9 mouse cellular contexts compared by ENCODE assay signal in genomic region chr5:113209401-113209750, GRCm38 (mm10). TPM values are rescaled to one million over a fixed set of nuclear protein-coding genes. Genes with fewer than 3 reads are reported as not detected.
DNase-seq lines count a peak whose midpoint lies in the region; ATAC-seq and TF ChIP-seq lines count a peak whose summit lies in the region.
"Had no signal": no experiment of that assay in that cellular context is flagged by ENCODE, and none has a peak within 500 bp of the region (broad histone marks: within the 10 kb centered on the region; RNA-seq: fewer than 3 reads in every experiment).

No protein-coding gene starts in this region.

- TF ChIP-seq EP300 in heart, postnatal 0 days (IDR thresholded peaks at IDR 0.05; ENCODE audit: low read depth): no peak

- no peak overlapping the region for H3K4me3 ChIP-seq in heart, postnatal 0 days (ENCODE audit: low read depth, low read length)
- H3K4me3 ChIP-seq in hindbrain, embryonic 14.5 days (replicated peaks; ENCODE audit: low read length): no peak overlapping the region
- no peak overlapping the region for H3K4me3 ChIP-seq in midbrain, embryonic 11.5 days (ENCODE audit: low read depth, low read length)

- no peaks in the 10 kb centered on the region for H3K36me3 ChIP-seq in heart, postnatal 0 days (replicated peaks; ENCODE audit: control insufficient read depth, insufficient read depth, low read length)
- H3K36me3 ChIP-seq in hindbrain, embryonic 14.5 days (replicated peaks; ENCODE audit: control insufficient read depth, insufficient read depth): no peaks in the 10 kb centered on the region
- no peaks in the 10 kb centered on the region for H3K36me3 ChIP-seq in midbrain, embryonic 11.5 days (ENCODE audit: control insufficient read depth, insufficient read depth, low read length)
- H3K36me3 ChIP-seq: G1E had no signal

- DNase-seq in heart, postnatal 0 days (ENCODE audit: low spot score): no peak
- DNase-seq in heart, postnatal 25 days (ENCODE audit: low spot score): no peak
- DNase-seq in ZHBTc4 (ENCODE audit: low read depth, low spot score): peak; percentile 89
- no peak for DNase-seq in hindbrain, embryonic 14.5 days (ENCODE audit: low spot score)
- peak; percentile 81 for DNase-seq in midbrain, embryonic 11.5 days (ENCODE audit: low spot score, missing footprints)
- no peak for DNase-seq in embryo, embryonic 11 days
- DNase-seq in ovary, postnatal 10 days (ENCODE audit: low spot score): no peak
- no peak for DNase-seq in cerebellum, adult 11-12 months

- no peak for ATAC-seq in heart, postnatal 0 days (ENCODE audit: insufficient read depth, low read depth)
- ATAC-seq in hindbrain, embryonic 14.5 days (ENCODE audit: low FRiP score): no peak
- peak; percentile 19; the same call in 1 of the 2 replicates for ATAC-seq in midbrain, embryonic 11.5 days (ENCODE audit: low FRiP score)

- H3K9me3 ChIP-seq in heart, postnatal 0 days (replicated peaks; ENCODE audit: control insufficient read depth, low read length): no peaks in the 10 kb centered on the region
- no peaks in the 10 kb centered on the region for H3K9me3 ChIP-seq in hindbrain, embryonic 14.5 days (ENCODE audit: control insufficient read depth, low read length)
- H3K9me3 ChIP-seq in midbrain, embryonic 11.5 days (ENCODE audit: control insufficient read depth, low read length): no peaks in the 10 kb centered on the region

- peaks cover 13% of the 10 kb centered on the region for H3K4me1 ChIP-seq in heart, postnatal 0 days (ENCODE audit: control insufficient read depth, insufficient read depth)
- peaks cover 14% of the 10 kb centered on the region for H3K4me1 ChIP-seq in hindbrain, embryonic 14.5 days (replicated peaks; ENCODE audit: control insufficient read depth, insufficient read depth, low read length)
- H3K4me1 ChIP-seq in midbrain, embryonic 11.5 days (ENCODE audit: control insufficient read depth, insufficient read depth, low read length): no peaks in the 10 kb centered on the region

- WGBS in heart, postnatal 0 days: 44% methylated on average over 11 of the region's 11 CpGs
- WGBS in hindbrain, embryonic 14.5 days: 48% methylated on average over 11 of the region's 11 CpGs
- 60% methylated on average over 11 of the region's 11 CpGs for WGBS in midbrain, embryonic 11.5 days

- H3K9ac ChIP-seq in heart, postnatal 0 days (replicated peaks; ENCODE audit: low read depth, low read length): no peak overlapping the region
- H3K9ac ChIP-seq in hindbrain, embryonic 14.5 days: no peak overlapping the region
- H3K9ac ChIP-seq in midbrain, embryonic 11.5 days (ENCODE audit: low read length): no peak overlapping the region

- peak overlapping the region; percentile 92 for H3K27ac ChIP-seq in heart, postnatal 0 days (ENCODE audit: low read depth)
- H3K27ac ChIP-seq in hindbrain, embryonic 14.5 days: peak overlapping the region; percentile 60
- 0 out of 2 replicates have a peak overlapping the region, but pooled peaks have one; percentile 21 for H3K27ac ChIP-seq in midbrain, embryonic 11.5 days (ENCODE audit: low read depth, low read length)

- intact Hi-C loops in heart, postnatal 25 days (cut with DNase I): no loop called here

- no peak for TF ChIP-seq CTCF in heart, postnatal 0 days (IDR thresholded peaks at IDR 0.05; ENCODE audit: low read depth)

- H3K4me2 ChIP-seq in heart, postnatal 0 days (ENCODE audit: low read depth, low read length): no peak overlapping the region
- H3K4me2 ChIP-seq in hindbrain, embryonic 14.5 days (replicated peaks): no peak overlapping the region
- H3K4me2 ChIP-seq in midbrain, embryonic 11.5 days: no peak overlapping the region

- no peaks in the 10 kb centered on the region for H3K27me3 ChIP-seq in heart, postnatal 0 days (ENCODE audit: control insufficient read depth, insufficient read depth, low read length)
- H3K27me3 ChIP-seq in hindbrain, embryonic 14.5 days (ENCODE audit: control insufficient read depth, insufficient read depth, low read length): no peaks in the 10 kb centered on the region
- H3K27me3 ChIP-seq in midbrain, embryonic 11.5 days (ENCODE audit: control insufficient read depth, insufficient read depth, low read length): no peaks in the 10 kb centered on the region

RNA-seq across cellular contexts. Expression of gene 2900026A02Rik, which starts 11.7 kb away (rescaled TPM):
- total RNA-seq in heart, postnatal 0 days (2014; rRNA removed; ENCODE audit: low replicate concordance): 17.0 and 18.9 TPM in 2 replicates
- 8.1 and 10.2 TPM in 2 replicates for polyA plus RNA-seq in heart, postnatal 0 days (2015; fragmentation: Nextera tagmentation; extraction: Ambion mirVana)
- 10 to 100 TPM; 21.3 to 26.1 TPM for total RNA-seq in heart, postnatal 25 days (2021)
- polyA plus RNA-seq in hindbrain, embryonic 14.5 days (2014; fragmentation: Nextera tagmentation; extraction: Ambion mirVana): 2.5 and 2.6 TPM in 2 replicates
- 0.98 and 1.2 TPM in 2 replicates for polyA plus RNA-seq in midbrain, embryonic 11.5 days (2014; fragmentation: Nextera tagmentation; extraction: Ambion mirVana)
- polyA plus RNA-seq: G1E had no signal

RNA-seq across cellular contexts. Expression of gene Tmem211, which starts 17.3 kb away (rescaled TPM):
- total RNA-seq in heart, postnatal 0 days (2014; rRNA removed; ENCODE audit: low replicate concordance): not detected in 2 replicates
- polyA plus RNA-seq in heart, postnatal 0 days (2015; fragmentation: Nextera tagmentation; extraction: Ambion mirVana): not detected in 2 replicates
- not detected for total RNA-seq in heart, postnatal 25 days (2021)
- polyA plus RNA-seq in hindbrain, embryonic 14.5 days (2014; fragmentation: Nextera tagmentation; extraction: Ambion mirVana): not detected in 2 replicates
- 0.16 TPM in 1 of 2 replicates, not detected in the other for polyA plus RNA-seq in midbrain, embryonic 11.5 days (2014; fragmentation: Nextera tagmentation; extraction: Ambion mirVana)
- total RNA-seq: G1E had no signal
- polyA plus RNA-seq: G1E had no signal

Comparison
In these comparisons a context has a peak if more than half of its experiments do, and no peak if none do; other contexts are left out.
1. DNase-seq: peak in ZHBTc4 (single experiment) and midbrain, embryonic 11.5 days (single experiment); none in heart, postnatal 0 days (single experiment), heart, postnatal 25 days (single experiment), hindbrain, embryonic 14.5 days (single experiment), embryo, embryonic 11 days (single experiment), ovary, postnatal 10 days (single experiment) and cerebellum, adult 11-12 months (single experiment).
2. H3K27ac ChIP-seq: peak in every context shown above with its lines; median percentile 92 in heart, postnatal 0 days; 60 in hindbrain, embryonic 14.5 days; 21 in midbrain, embryonic 11.5 days.